Mouse (Mus musculus): Measurements from ENCODE around the gene Tmem125. TPM values are rescaled to one million over a fixed set of nuclear protein-coding genes. Genes with fewer than 3 reads are reported as not detected.

Tmem125 gene
- total and polyA plus RNA-seq, 2 experiments = 2.9 to 17.5 TPM

DNA sequence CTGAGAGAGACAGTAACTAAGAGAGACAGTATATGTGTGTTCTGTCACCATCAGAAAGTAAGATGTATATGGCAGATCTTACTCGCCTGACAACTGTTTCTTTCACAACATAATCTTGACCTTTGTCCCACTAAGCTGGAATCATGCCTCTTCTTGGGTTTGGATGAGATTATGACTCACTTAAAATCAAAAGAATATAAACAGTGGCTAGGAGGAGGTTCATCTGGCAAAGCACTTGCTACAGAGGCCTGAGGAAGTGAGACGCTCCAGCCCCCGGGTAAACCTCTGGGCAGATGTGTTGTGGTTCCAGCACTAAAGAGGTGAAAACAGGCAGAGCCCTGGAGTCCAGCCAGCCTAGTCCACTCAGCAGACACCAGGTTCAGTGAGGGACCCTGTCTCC, 38.3 kb downstream of the Tmem125 start:
- H3K4me3 ChIP-seq (ENCODE audit: insufficient read depth, low read depth, low read length) = no peak overlapping the region
- TF ChIP-seq POLR2A (IDR thresholded peaks at IDR 0.05; ENCODE audit: extremely low read depth, insufficient read depth, low read length) = no peak
- no peak for TF ChIP-seq CTCF (IDR thresholded peaks at IDR 0.05; ENCODE audit: low read depth, low read length)
- no peaks in the 10 kb centered on the region for H3K27me3 ChIP-seq (ENCODE audit: control insufficient read depth, insufficient read depth, low read length)
- no peaks in the 10 kb centered on the region for H3K36me3 ChIP-seq (ENCODE audit: control insufficient read depth, insufficient read depth, low read length)
- H3K27ac ChIP-seq (replicated peaks; ENCODE audit: insufficient read depth, low read depth, low read length) = no peak overlapping the region
- H3K9ac ChIP-seq (ENCODE audit: low read depth, low read length) = no peak overlapping the region
- 44% methylated on average over 3 of the region's 3 CpGs for WGBS
- no peaks in the 10 kb centered on the region for H3K79me2 ChIP-seq (ENCODE audit: control insufficient read depth, insufficient read depth, low read length)
- peak; percentile 54 for DNase-seq (ENCODE audit: extremely low read depth, low read depth, low spot score)
- peaks cover 2% of the 10 kb centered on the region; the same call in 1 of the 2 replicates for H3K4me1 ChIP-seq (ENCODE audit: control insufficient read depth, insufficient read depth, low read length)

- 47% methylated on average over 9 of the region's 9 CpGs for WGBS
These were observed 43.1 kb downstream of the Tmem125 start for GRCm38 (mm10) chr4:118500792-118501191.

DNA sequence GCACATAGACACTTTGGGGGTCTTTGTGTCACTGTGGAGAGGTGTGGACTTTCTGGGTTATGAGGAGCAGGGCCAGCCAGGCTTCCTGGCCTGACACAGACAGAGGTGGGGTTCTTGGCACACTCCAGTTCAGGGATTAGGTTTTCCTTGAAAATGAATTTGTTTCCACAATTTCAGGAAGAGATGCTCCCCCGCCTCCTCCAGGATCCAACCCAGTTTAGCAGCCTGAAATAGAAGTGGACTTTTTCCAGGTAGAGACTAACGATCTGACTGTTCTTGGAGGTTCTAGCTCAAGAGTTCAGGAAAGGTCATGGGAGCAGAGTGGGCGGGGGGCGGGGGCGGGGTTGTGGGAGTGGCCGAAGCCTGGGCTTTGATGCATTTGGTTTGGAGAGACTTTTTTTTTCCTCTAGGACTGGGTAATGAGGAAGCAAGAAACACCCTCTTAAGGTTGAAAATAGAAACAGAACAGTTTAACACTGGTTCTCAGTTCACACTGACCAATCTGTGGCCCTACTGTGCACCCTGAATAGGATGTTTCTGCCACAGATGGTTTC, 43.6 kb downstream of the Tmem125 start:
- 14% methylated on average over 6 of the region's 6 CpGs for WGBS
- H3K4me3 ChIP-seq (ENCODE audit: insufficient read depth, low read depth, low read length) = no peak overlapping the region
- peak overlapping the region; percentile 91 for H3K27ac ChIP-seq (replicated peaks; ENCODE audit: insufficient read depth, low read depth, low read length)
- no peak for TF ChIP-seq CTCF (IDR thresholded peaks at IDR 0.05; ENCODE audit: low read depth, low read length)
- H3K27me3 ChIP-seq (ENCODE audit: control insufficient read depth, insufficient read depth, low read length) = no peaks in the 10 kb centered on the region
- no peaks in the 10 kb centered on the region for H3K36me3 ChIP-seq (ENCODE audit: control insufficient read depth, insufficient read depth, low read length)
- peak; percentile 87 for DNase-seq (ENCODE audit: extremely low read depth, low read depth, low spot score)
- H3K9ac ChIP-seq (ENCODE audit: low read depth, low read length) = no peak overlapping the region
- H3K79me2 ChIP-seq (ENCODE audit: control insufficient read depth, insufficient read depth, low read length) = no peaks in the 10 kb centered on the region
- peaks cover 7% of the 10 kb centered on the region for H3K4me1 ChIP-seq (ENCODE audit: control insufficient read depth, insufficient read depth, low read length)

More at GRCm38 (mm10) chr4:118500792-118501191, 43.1 kb downstream of the Tmem125 start:
- H3K27me3 ChIP-seq (ENCODE audit: control insufficient read depth, insufficient read depth, low read length) = no peaks in the 10 kb centered on the region
- TF ChIP-seq POLR2A (IDR thresholded peaks at IDR 0.05; ENCODE audit: extremely low read depth, insufficient read depth, low read length) (no peak), CTCF (IDR thresholded peaks at IDR 0.05; ENCODE audit: low read depth, low read length) (no peak)
- H3K27ac ChIP-seq (replicated peaks; ENCODE audit: insufficient read depth, low read depth, low read length) = peak overlapping the region; percentile 41; the same call in 1 of the 2 replicates
- no peak overlapping the region for H3K9ac ChIP-seq (ENCODE audit: low read depth, low read length)
- peak; percentile 52 for DNase-seq (ENCODE audit: extremely low read depth, low read depth, low spot score)
- H3K4me3 ChIP-seq (ENCODE audit: insufficient read depth, low read depth, low read length) = no peak overlapping the region
- H3K79me2 ChIP-seq (ENCODE audit: control insufficient read depth, insufficient read depth, low read length) = no peaks in the 10 kb centered on the region
- H3K4me1 ChIP-seq (ENCODE audit: control insufficient read depth, insufficient read depth, low read length) = peaks cover 7% of the 10 kb centered on the region
- no peaks in the 10 kb centered on the region for H3K36me3 ChIP-seq (ENCODE audit: control insufficient read depth, insufficient read depth, low read length)

Other genes with a start within 250 kb of the Tmem125 start
- 3.0 and 5.2 TPM in 2 replicates for gene Szt2, start 134.8 kb downstream of the Tmem125 start, total RNA-seq (2014; rRNA removed)
- gene Szt2, start 134.8 kb downstream of the Tmem125 start, polyA plus RNA-seq (2012; rRNA removed) = 8.8 and 11.9 TPM in 2 replicates
- 37.0 and 40.3 TPM in 2 replicates for gene Med8, start 134.7 kb downstream of the Tmem125 start, total RNA-seq (2014; rRNA removed)
- 25.5 and 31.3 TPM in 2 replicates for gene Med8, start 134.7 kb downstream of the Tmem125 start, polyA plus RNA-seq (2012; rRNA removed)
- gene Elovl1, start 116.0 kb downstream of the Tmem125 start, total RNA-seq (2014; rRNA removed) = 16.9 and 23.1 TPM in 2 replicates
- gene Elovl1, start 116.0 kb downstream of the Tmem125 start, polyA plus RNA-seq (2012; rRNA removed) = 132 and 135 TPM in 2 replicates
- gene Cdc20, start 106.7 kb downstream of the Tmem125 start, total RNA-seq (2014; rRNA removed) = 0.46 and 5.4 TPM in 2 replicates
- gene Cdc20, start 106.7 kb downstream of the Tmem125 start, polyA plus RNA-seq (2012; rRNA removed) = 0.59 and 0.93 TPM in 2 replicates
- gene Mpl, start 86.5 kb downstream of the Tmem125 start, total RNA-seq (2014; rRNA removed) = not detected in 2 replicates
- not detected in 2 replicates for gene Mpl, start 86.5 kb downstream of the Tmem125 start, polyA plus RNA-seq (2012; rRNA removed)
- gene Tie1, start 54.0 kb downstream of the Tmem125 start, total RNA-seq (2014; rRNA removed) = 6.6 and 9.6 TPM in 2 replicates
- 6.7 and 8.9 TPM in 2 replicates for gene Tie1, start 54.0 kb downstream of the Tmem125 start, polyA plus RNA-seq (2012; rRNA removed)
- 19.8 and 21.5 TPM in 2 replicates for gene 2610528J11Rik, start 17.0 kb downstream of the Tmem125 start, total RNA-seq (2014; rRNA removed)
- 52.6 and 54.6 TPM in 2 replicates for gene 2610528J11Rik, start 17.0 kb downstream of the Tmem125 start, polyA plus RNA-seq (2012; rRNA removed)
- not detected in 2 replicates for gene Cfap57, start 76.7 kb upstream of the Tmem125 start, total RNA-seq (2014; rRNA removed)
- gene Cfap57, start 76.7 kb upstream of the Tmem125 start, polyA plus RNA-seq (2012; rRNA removed) = not detected in 2 replicates
- gene Ebna1bp2, start 76.8 kb upstream of the Tmem125 start, total RNA-seq (2014; rRNA removed) = 19.6 and 19.9 TPM in 2 replicates
- gene Ebna1bp2, start 76.8 kb upstream of the Tmem125 start, polyA plus RNA-seq (2012; rRNA removed) = 10.3 and 13.0 TPM in 2 replicates
- not detected in 2 replicates for gene Olfr62, start 114.9 kb upstream of the Tmem125 start, total RNA-seq (2014; rRNA removed)
- not detected in 2 replicates for gene Olfr62, start 114.9 kb upstream of the Tmem125 start, polyA plus RNA-seq (2012; rRNA removed)
- gene Olfr1342, start 148.7 kb upstream of the Tmem125 start, total RNA-seq (2014; rRNA removed) = not detected in 2 replicates
- gene Olfr1342, start 148.7 kb upstream of the Tmem125 start, polyA plus RNA-seq (2012; rRNA removed) = not detected in 2 replicates
- gene Olfr1341, start 159.5 kb upstream of the Tmem125 start, total RNA-seq (2014; rRNA removed) = not detected in 2 replicates
- gene Olfr1341, start 159.5 kb upstream of the Tmem125 start, polyA plus RNA-seq (2012; rRNA removed) = not detected in 2 replicates
- not detected in 2 replicates for gene Olfr1340, start 176.1 kb upstream of the Tmem125 start, total RNA-seq (2014; rRNA removed)
- not detected in 2 replicates for gene Olfr1340, start 176.1 kb upstream of the Tmem125 start, polyA plus RNA-seq (2012; rRNA removed)
- gene Olfr1339, start 188.1 kb upstream of the Tmem125 start, total RNA-seq (2014; rRNA removed) = not detected in 2 replicates
- not detected in 2 replicates for gene Olfr1339, start 188.1 kb upstream of the Tmem125 start, polyA plus RNA-seq (2012; rRNA removed)
- gene Olfr1338, start 214.7 kb upstream of the Tmem125 start, total RNA-seq (2014; rRNA removed) = not detected in 2 replicates
- gene Olfr1338, start 214.7 kb upstream of the Tmem125 start, polyA plus RNA-seq (2012; rRNA removed) = not detected in 2 replicates
- not detected in 2 replicates for gene Olfr1337, start 238.5 kb upstream of the Tmem125 start, total RNA-seq (2014; rRNA removed)
- not detected in 2 replicates for gene Olfr1337, start 238.5 kb upstream of the Tmem125 start, polyA plus RNA-seq (2012; rRNA removed)